In the genomic region with DNA sequence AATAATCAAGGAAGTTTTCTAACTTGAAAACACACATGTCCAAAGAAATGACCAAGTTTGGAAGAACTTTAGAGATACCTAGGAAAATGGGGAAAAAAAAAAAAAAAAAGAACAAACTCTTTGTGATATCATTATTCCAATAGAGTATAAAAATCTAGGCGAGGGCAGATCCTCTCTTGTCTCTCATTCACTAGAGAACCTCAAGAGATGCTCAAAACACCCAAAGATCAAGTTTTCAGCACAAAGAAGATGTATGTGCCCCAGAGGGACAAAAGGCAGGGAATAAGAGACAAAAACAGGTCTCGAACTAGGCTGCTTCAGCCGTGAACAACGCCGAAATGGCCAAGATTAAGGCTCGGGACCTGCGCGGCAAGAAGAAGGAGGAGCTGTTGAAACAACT, we compare ENCODE assay signal across 8 mouse cellular contexts. TPM values are rescaled to one million over a fixed set of nuclear protein-coding genes. Genes with fewer than 3 reads are reported as not detected.
DNase-seq lines count a peak whose midpoint lies in the region; ATAC-seq lines count a peak whose summit lies in the region.

A gene (plus strand): TSS at position 301 of the 400 bp plus-strand sequence.

- H3K36me3 ChIP-seq in forebrain, embryonic 13.5 days (ENCODE audit: poor library complexity, severe bottlenecking), result no peaks in the 10 kb centered on the region
- H3K36me3 ChIP-seq in hindbrain, embryonic 10.5 days, result no peaks in the 10 kb centered on the region
- H3K36me3 ChIP-seq in liver, embryonic 12.5 days, result no peaks in the 10 kb centered on the region

- no peaks in the 10 kb centered on the region; the same call in 1 of the 2 replicates for H3K9me3 ChIP-seq in forebrain, embryonic 13.5 days (replicated peaks)
- H3K9me3 ChIP-seq in hindbrain, embryonic 10.5 days, result 0 out of 2 replicates have a peak, but pooled peaks cover 5% of the 10 kb centered on the region
- H3K9me3 ChIP-seq in liver, embryonic 12.5 days (replicated peaks), result no peaks in the 10 kb centered on the region

- H3K4me2 ChIP-seq in forebrain, embryonic 13.5 days, result no peak within 1 kb of the TSS
- no peak within 1 kb of the TSS for H3K4me2 ChIP-seq in liver, embryonic 12.5 days

- no peak within 1 kb of the TSS for H3K27ac ChIP-seq in forebrain, embryonic 13.5 days
- no peak within 1 kb of the TSS for H3K27ac ChIP-seq in hindbrain, embryonic 10.5 days
- H3K27ac ChIP-seq in liver, embryonic 12.5 days, result no peak within 1 kb of the TSS

- no peak for ATAC-seq in forebrain, embryonic 13.5 days
- ATAC-seq in liver, embryonic 12.5 days, result no peak

- H3K4me3 ChIP-seq in forebrain, embryonic 13.5 days, result no peak within 1 kb of the TSS
- H3K4me3 ChIP-seq in hindbrain, embryonic 10.5 days, result no peak within 1 kb of the TSS
- H3K4me3 ChIP-seq in liver, embryonic 12.5 days, result no peak within 1 kb of the TSS

- no peak for DNase-seq in urinary bladder, adult 2 months (ENCODE audit: low spot score)
- no peak for DNase-seq in urinary bladder, postnatal 4 days (ENCODE audit: low spot score in 2 of 2)
- no peak for DNase-seq in hindbrain, embryonic 10.5 days (ENCODE audit: low spot score)
- DNase-seq in testis, postnatal 14 days (ENCODE audit: low spot score), result no peak
- DNase-seq in cerebellum, adult 9-10 months, result no peak
- no peak for DNase-seq in embryo, embryonic 9.5 days (ENCODE audit: extremely low spot score)

- H3K9ac ChIP-seq in forebrain, embryonic 13.5 days, result no peak within 1 kb of the TSS
- H3K9ac ChIP-seq in liver, embryonic 12.5 days, result no peak within 1 kb of the TSS

- no peaks in the 10 kb centered on the region for H3K27me3 ChIP-seq in forebrain, embryonic 13.5 days
- H3K27me3 ChIP-seq in hindbrain, embryonic 10.5 days (ENCODE audit: insufficient read depth, poor library complexity, severe bottlenecking), result no peaks in the 10 kb centered on the region
- H3K27me3 ChIP-seq in liver, embryonic 12.5 days (replicated peaks), result no peaks in the 10 kb centered on the region

- H3K4me1 ChIP-seq in forebrain, embryonic 13.5 days, result no peaks in the 10 kb centered on the region
- no peaks in the 10 kb centered on the region for H3K4me1 ChIP-seq in hindbrain, embryonic 10.5 days (replicated peaks)
- no peaks in the 10 kb centered on the region for H3K4me1 ChIP-seq in liver, embryonic 12.5 days

- WGBS in forebrain, embryonic 13.5 days, result 94% methylated on average over 8 of the region's 8 CpGs
- WGBS in hindbrain, embryonic 10.5 days, result 90% methylated on average over 8 of the region's 8 CpGs
- WGBS in liver, embryonic 12.5 days (ENCODE audit: insufficient replicate concordance), result 87% methylated on average over 8 of the region's 8 CpGs

RNA-seq across cellular contexts. Expression of the gene that starts here (rescaled TPM):
- polyA plus RNA-seq in urinary bladder, adult 2 months (2012; rRNA removed), result 122 and 151 TPM in 2 replicates
- polyA plus RNA-seq in forebrain, embryonic 13.5 days (2015; fragmentation: Nextera tagmentation; extraction: Ambion mirVana), result 685 and 744 TPM in 2 replicates
- polyA plus RNA-seq in hindbrain, embryonic 10.5 days (2016; fragmentation: Nextera tagmentation; extraction: Ambion mirVana), result 882 and 901 TPM in 2 replicates
- polyA plus RNA-seq in liver, embryonic 12.5 days (2016; fragmentation: Nextera tagmentation; extraction: Ambion mirVana), result 762 and 857 TPM in 2 replicates
